9 mouse cellular contexts compared by ENCODE assay signal in genomic region chr7:68233619-68234223, GRCm38 (mm10). TPM values are rescaled to one million over a fixed set of nuclear protein-coding genes. Genes with fewer than 3 reads are reported as not detected.
DNase-seq lines count a peak whose midpoint lies in the region; ATAC-seq lines count a peak whose summit lies in the region.
"Had no signal": no experiment of that assay in that cellular context is flagged by ENCODE, and none has a peak within 500 bp of the region (broad histone marks: within the 10 kb centered on the region; RNA-seq: fewer than 3 reads in every experiment).

No protein-coding gene starts in this region.

- peak; percentile 32 for DNase-seq in ES-CJ7 (ENCODE audit: low read depth, low spot score)
- DNase-seq in embryo, embryonic 10 days (ENCODE audit: low spot score), result peak; percentile 63
- DNase-seq in kidney, postnatal 4 days, result peak; percentile 76 to 82
- peak; percentile 31 for DNase-seq in retina, postnatal 7 days (ENCODE audit: low read depth, low spot score)
- DNase-seq in urinary bladder, postnatal 25 days (ENCODE audit: low spot score), result no peak
- no peak for DNase-seq in natural killer cell, adult 2 months (ENCODE audit: low spot score in 2 of 2)
- DNase-seq: liver, embryonic 13.5 days had no signal

- no peak for ATAC-seq in heart, embryonic 13.5 days (ENCODE audit: extremely low read depth, insufficient number of reproducible peaks, low FRiP score, low TSS enrichment)
- no peak for ATAC-seq in granulocyte monocyte progenitor cell, adult 5-6 weeks (replicated peaks; ENCODE audit: poor library complexity, severe bottlenecking)

- peaks cover 24% of the 10 kb centered on the region for H3K36me3 ChIP-seq in heart, embryonic 13.5 days
- H3K36me3 ChIP-seq: liver, embryonic 13.5 days had no signal

- no peak overlapping the region for H3K4me3 ChIP-seq in heart, embryonic 13.5 days
- H3K4me3 ChIP-seq: liver, embryonic 13.5 days had no signal

- no peaks in the 10 kb centered on the region for H3K9me3 ChIP-seq in heart, embryonic 13.5 days
- H3K9me3 ChIP-seq: liver, embryonic 13.5 days had no signal

- peak overlapping the region; percentile 55 for H3K27ac ChIP-seq in heart, embryonic 13.5 days (replicated peaks)
- H3K27ac ChIP-seq: liver, embryonic 13.5 days had no signal

- H3K4me2 ChIP-seq in heart, embryonic 13.5 days, result peak overlapping the region; percentile 49
- H3K4me2 ChIP-seq: liver, embryonic 13.5 days had no signal

- H3K4me1 ChIP-seq in heart, embryonic 13.5 days, result peaks cover 27% of the 10 kb centered on the region
- H3K4me1 ChIP-seq: liver, embryonic 13.5 days had no signal

- no peaks in the 10 kb centered on the region for H3K27me3 ChIP-seq in heart, embryonic 13.5 days (replicated peaks)
- H3K27me3 ChIP-seq: liver, embryonic 13.5 days had no signal

- H3K9ac ChIP-seq in heart, embryonic 13.5 days, result no peak overlapping the region
- H3K9ac ChIP-seq: liver, embryonic 13.5 days had no signal

- 34% methylated on average over 9 of the region's 13 CpGs for WGBS in heart, embryonic 13.5 days

RNA-seq across cellular contexts. Expression of gene Pgpep1l, which starts 30.3 kb away (rescaled TPM):
- not detected in 2 replicates for polyA plus RNA-seq in heart, embryonic 13.5 days (2015; fragmentation: Nextera tagmentation; extraction: Ambion mirVana)
- total RNA-seq in granulocyte monocyte progenitor cell, adult 5-6 weeks (2014; fragmentation: Nextera tagmentation), result not detected in 2 replicates
- not detected in 2 replicates for total RNA-seq in granulocyte monocyte progenitor cell, adult 5-6 weeks (2017)
- polyA plus RNA-seq: liver, embryonic 13.5 days had no signal

RNA-seq across cellular contexts. Expression of gene Fam169b, which starts 39.9 kb away (rescaled TPM):
- 0.39 and 0.41 TPM in 2 replicates for polyA plus RNA-seq in heart, embryonic 13.5 days (2015; fragmentation: Nextera tagmentation; extraction: Ambion mirVana)
- total RNA-seq in granulocyte monocyte progenitor cell, adult 5-6 weeks (2014; fragmentation: Nextera tagmentation), result 0.30 TPM in 1 of 2 replicates, not detected in the other
- total RNA-seq in granulocyte monocyte progenitor cell, adult 5-6 weeks (2017), result 0.13 and 0.41 TPM in 2 replicates

Comparison
In these comparisons a context has a peak if more than half of its experiments do, and no peak if none do; other contexts are left out.
1. DNase-seq: peak in ES-CJ7 (single experiment), embryo, embryonic 10 days (single experiment), kidney, postnatal 4 days (2 of 2) and retina, postnatal 7 days (single experiment); none in urinary bladder, postnatal 25 days (single experiment) and natural killer cell, adult 2 months (0 of 2).